8 mouse cellular contexts compared by ENCODE assay signal in the genomic region with DNA sequence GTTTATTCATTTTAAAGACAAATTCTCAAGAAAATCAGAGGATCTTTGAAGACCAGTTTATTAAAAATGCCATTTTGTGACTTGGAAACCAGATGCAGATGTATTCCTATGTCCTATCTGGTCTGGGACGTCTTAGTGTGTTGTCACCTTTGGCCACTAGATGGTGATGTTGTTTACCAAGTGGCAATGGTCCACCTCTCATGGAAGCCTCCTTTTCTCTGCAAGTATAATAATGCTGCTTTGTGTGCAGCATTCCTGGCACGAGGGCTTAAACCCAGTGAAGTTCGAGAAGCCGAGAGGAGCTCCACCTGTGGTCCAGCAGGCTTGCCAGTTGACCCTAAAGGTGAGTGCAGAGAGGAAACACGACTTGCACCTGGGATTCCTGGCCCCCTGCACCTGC. TPM values are rescaled to one million over a fixed set of nuclear protein-coding genes. Genes with fewer than 3 reads are reported as not detected.
A peak's percentile ranks its signal among the peaks of the same experiment; 100 is the strongest.
DNase-seq lines count a peak whose midpoint lies in the region; ATAC-seq and TF ChIP-seq lines count a peak whose summit lies in the region.
"Had no signal": no experiment of that assay in that cellular context is flagged by ENCODE, and none has a peak within 500 bp of the region (broad histone marks: within the 10 kb centered on the region; RNA-seq: fewer than 3 reads in every experiment).

No protein-coding gene starts in this region.

- no peak overlapping the region for H3K4me3 ChIP-seq in lung, adult 2 months (replicated peaks; ENCODE audit: extremely low read depth, low read depth, low read length)
- H3K4me3 ChIP-seq: megakaryocyte, embryonic 14.5 days had no signal

- peak; percentile 88 for ATAC-seq in erythroblast, adult 5-6 weeks (replicated peaks; ENCODE audit: low FRiP score, poor library complexity, severe bottlenecking)

- TF ChIP-seq CTCF in brain, embryonic 14.5 days (IDR thresholded peaks at IDR 0.05; ENCODE audit: borderline replicate concordance, extremely low read depth, insufficient read depth, insufficient read length): peak; percentile 80; the same call in 1 of the 2 replicates
- TF ChIP-seq CTCF in lung, adult 2 months (IDR thresholded peaks at IDR 0.05; ENCODE audit: insufficient read depth, low read length): no peak; the same call in 1 of the 2 replicates

- intact Hi-C loops in heart, postnatal 25 days (cut with DNase I): loop anchor here (1.0 kb wide), 1 partner anchor 42 kb away; no protein-coding TSS in a partner anchor

- DNase-seq in MN1 (ENCODE audit: low spot score): peak; percentile 85
- peak; percentile 89 for DNase-seq in brain, embryonic 14.5 days (ENCODE audit: low read depth)
- DNase-seq in heart, postnatal 25 days (ENCODE audit: low spot score): peak; percentile 41
- DNase-seq in kidney, postnatal 4 days: peak; percentile 64 to 73
- DNase-seq in lung, adult 2 months: peak; percentile 37
- peak; percentile 52 for DNase-seq in retina, adult 2 months (ENCODE audit: low read depth, low spot score)

- no peak for TF ChIP-seq POLR2A in brain, embryonic 14.5 days (IDR thresholded peaks at IDR 0.05; ENCODE audit: borderline replicate concordance, extremely low read depth, insufficient read depth, insufficient read length, poor library complexity, severe bottlenecking)
- TF ChIP-seq POLR2A in lung, adult 2 months (IDR thresholded peaks at IDR 0.05; ENCODE audit: borderline replicate concordance, extremely low read depth, low read depth, low read length): no peak

- H3K4me1 ChIP-seq in lung, adult 2 months (ENCODE audit: control insufficient read depth, insufficient read depth, low read length): peaks cover 7% of the 10 kb centered on the region; the same call in 1 of the 2 replicates
- H3K4me1 ChIP-seq: megakaryocyte, embryonic 14.5 days had no signal

- WGBS in lung, adult 2 months: 26% methylated on average over 5 of the region's 5 CpGs

RNA-seq across cellular contexts. Expression of a gene that starts 3.5 kb away (rescaled TPM):
- polyA plus RNA-seq in brain, embryonic 14.5 days (2012; rRNA removed): 0.20 and 0.36 TPM in 2 replicates
- 143 and 177 TPM in 2 replicates for total RNA-seq in erythroblast, adult 5-6 weeks (2015; ENCODE audit: low replicate concordance)
- 89.2 and 93.5 TPM in 2 replicates for total RNA-seq in erythroblast, adult 5-6 weeks (2017; ENCODE audit: low replicate concordance)
- total RNA-seq in heart, postnatal 25 days (2021): 1 to 10 TPM; 1.7 TPM
- polyA plus RNA-seq in lung, adult 2 months (2012; rRNA removed): 1.5 and 2.7 TPM in 2 replicates

RNA-seq across cellular contexts. Expression of a gene that starts 3.6 kb away (rescaled TPM):
- 0.46 and 0.52 TPM in 2 replicates for polyA plus RNA-seq in brain, embryonic 14.5 days (2012; rRNA removed)
- not detected in 2 replicates for total RNA-seq in erythroblast, adult 5-6 weeks (2015; ENCODE audit: low replicate concordance)
- not detected in 2 replicates for total RNA-seq in erythroblast, adult 5-6 weeks (2017; ENCODE audit: low replicate concordance)
- under 1 TPM; 0.14 to 0.21 TPM for total RNA-seq in heart, postnatal 25 days (2021)
- polyA plus RNA-seq in lung, adult 2 months (2012; rRNA removed): 0.03 and 0.05 TPM in 2 replicates

RNA-seq across cellular contexts. Expression of a gene that starts 43.6 kb away (rescaled TPM):
- 103 and 112 TPM in 2 replicates for polyA plus RNA-seq in brain, embryonic 14.5 days (2012; rRNA removed)
- total RNA-seq in erythroblast, adult 5-6 weeks (2015; ENCODE audit: low replicate concordance): 29.2 and 54.1 TPM in 2 replicates
- 38.6 and 72.2 TPM in 2 replicates for total RNA-seq in erythroblast, adult 5-6 weeks (2017; ENCODE audit: low replicate concordance)
- 10 to 100 TPM; 77.5 to 80.5 TPM for total RNA-seq in heart, postnatal 25 days (2021)
- 17.9 and 24.6 TPM in 2 replicates for polyA plus RNA-seq in lung, adult 2 months (2012; rRNA removed)

Comparison
In these comparisons a context has a peak if more than half of its experiments do, and no peak if none do; other contexts are left out.
1. DNase-seq: peak in every context shown above with its lines; median percentile 89 in brain, embryonic 14.5 days; 85 in MN1; 68 in kidney, postnatal 4 days; 52 in retina, adult 2 months; 41 in heart, postnatal 25 days; 37 in lung, adult 2 months.
2. RNA of a gene that starts 3.5 kb away (total RNA-seq): 89.2 to 177 TPM in erythroblast, adult 5-6 weeks; 1.7 TPM in heart, postnatal 25 days; every median in the first group is over 10 times any median in the second.